Mouse (Mus musculus) kidney, adult 2 months (tissue): ENCODE measurements around the gene Atf6b. TPM values are rescaled to one million over a fixed set of nuclear protein-coding genes. Genes with fewer than 3 reads are reported as not detected.
A peak's percentile ranks its signal among the peaks of the same experiment; 100 is the strongest.

Experiments used
- DNase-seq: peaks from one replicate; pipeline ENCODE4 v3.0.0; 2021
- H3K27ac ChIP-seq: fragments of 200-500 bp; 2 replicates; pipeline ENCODE4 v1.5.1; 2012; ENCODE audit warnings: low read depth, low read length, control low read depth, inconsistent platforms; ENCODE audit not compliant: insufficient read depth
- H3K27me3 ChIP-seq: fragments of 200-500 bp; replicated peaks from 2 replicates; pipeline ENCODE4 v1.6.1; 2012; ENCODE audit warnings: mild to moderate bottlenecking, moderate library complexity, low read length, inconsistent platforms; ENCODE audit not compliant: control insufficient read depth, insufficient read depth
- H3K36me3 ChIP-seq: fragments of 200-500 bp; 2 replicates; pipeline ENCODE4 v1.6.1; 2012; ENCODE audit warnings: mild to moderate bottlenecking, moderate library complexity, low read length, inconsistent platforms; ENCODE audit not compliant: control insufficient read depth, insufficient read depth
- H3K4me1 ChIP-seq: fragments of 200-500 bp; 2 replicates; pipeline ENCODE4 v1.6.1; 2011; ENCODE audit warnings: low read length; ENCODE audit not compliant: control insufficient read depth, insufficient read depth
- H3K4me3 ChIP-seq: fragments of 200-500 bp; 2 replicates; pipeline ENCODE4 v1.5.1; 2011; ENCODE audit warnings: mild to moderate bottlenecking, low read depth, low read length, control low read depth; ENCODE audit not compliant: insufficient read depth
- CTCF ChIP-seq: fragments of 200-500 bp; conservative IDR thresholded peaks from 2 replicates; pipeline ENCODE4 v1.5.1; 2011; ENCODE audit warnings: low read depth, mild to moderate bottlenecking, control low read depth, low read length, moderate library complexity, mixed read lengths; ENCODE audit not compliant: insufficient read depth, insufficient read length
- POLR2A ChIP-seq: fragments of 200-500 bp; IDR thresholded peaks from one replicate; pipeline ENCODE4 v1.6.1; 2011; ENCODE audit warnings: low read depth, low read length, control low read depth
- WGBS: fragments of 180-500 bp; shearing (Covaris S2); methylation state at CpG from one replicate; pipeline ENCODE4 v1.1.7; 2018; 5-methylcytosine and 5-hydroxymethylcytosine counted together
- polyA plus RNA-seq: library from polyadenylated mRNA; depleted of rRNA; stranded (reverse); fragments of >200 nt; gene quantifications from 2 replicates; pipeline ENCODE4 v1.2.3, GENCODE M21; 2012

Atf6b gene
- polyA plus RNA-seq, 1 experiment: 52.5 TPM

DNA sequence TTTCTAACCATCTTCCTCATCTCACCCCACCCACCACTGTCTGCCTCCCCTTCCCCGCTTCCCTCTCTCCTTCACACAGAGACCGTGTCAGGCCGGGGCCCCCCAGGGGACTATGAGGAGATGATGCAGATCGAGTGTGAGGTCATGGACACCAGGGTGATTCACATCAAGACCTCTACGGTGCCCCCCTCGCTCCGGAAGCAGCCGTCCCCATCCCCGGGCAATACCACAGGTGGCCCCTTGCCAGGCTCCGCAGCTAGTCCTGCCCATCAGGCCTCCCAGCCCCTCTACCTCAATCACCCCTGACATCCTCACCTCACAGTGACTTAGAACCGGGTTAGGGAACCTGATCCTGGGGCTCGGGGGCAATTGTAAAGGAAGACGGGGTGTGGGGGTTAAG, 7.4 kb downstream of the Atf6b start:
- DNase-seq: no peak
- Histone ChIP-seq H3K4me1 (peaks cover 11% of the 10 kb centered on the region), H3K27me3 (no peaks in the 10 kb centered on the region), H3K36me3 (no peaks in the 10 kb centered on the region; the same call in 1 of the 2 replicates), H3K27ac (peak overlapping the region; percentile 41), H3K4me3 (no peak overlapping the region)
- TF ChIP-seq POLR2A: no peak
- TF ChIP-seq CTCF: no peak
- 83% methylated on average over 13 of the region's 13 CpGs for WGBS

GRCm38 (mm10) chr17:34655160-34655559, 8.2 kb downstream of the Atf6b start:
- WGBS: 59% methylated on average over 7 of the region's 7 CpGs
- peak overlapping the region; percentile 41; the same call in 1 of the 2 replicates for H3K27ac ChIP-seq
- H3K4me3 ChIP-seq: no peak overlapping the region
- no peaks in the 10 kb centered on the region for H3K27me3 ChIP-seq
- H3K36me3 ChIP-seq: no peaks in the 10 kb centered on the region; the same call in 1 of the 2 replicates
- TF ChIP-seq CTCF (no peak), POLR2A (no peak)
- peaks cover 17% of the 10 kb centered on the region for H3K4me1 ChIP-seq
- peak; percentile 88 for DNase-seq

DNA sequence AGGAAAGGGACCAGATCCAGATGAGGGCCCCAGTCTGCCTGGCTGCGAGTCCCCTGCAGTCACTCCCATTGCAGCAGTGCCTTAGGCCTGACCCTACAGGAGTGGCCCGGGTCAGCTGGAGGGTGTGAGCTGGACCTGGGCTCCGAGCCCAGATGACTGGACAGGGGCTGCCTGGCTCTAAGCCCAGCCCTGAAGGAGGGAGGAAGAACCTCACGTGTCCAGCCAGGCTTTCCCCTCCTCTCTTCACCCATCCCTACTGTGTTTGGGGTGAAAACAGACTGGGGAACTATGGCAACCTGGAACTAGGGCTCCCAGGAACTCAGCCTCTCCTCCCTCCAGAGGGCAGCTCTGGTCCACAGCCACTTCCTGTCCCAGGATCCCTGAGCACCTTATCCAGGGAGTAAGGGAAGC, 8.6 kb downstream of the Atf6b start:
- DNase-seq: peak; percentile 95

DNA sequence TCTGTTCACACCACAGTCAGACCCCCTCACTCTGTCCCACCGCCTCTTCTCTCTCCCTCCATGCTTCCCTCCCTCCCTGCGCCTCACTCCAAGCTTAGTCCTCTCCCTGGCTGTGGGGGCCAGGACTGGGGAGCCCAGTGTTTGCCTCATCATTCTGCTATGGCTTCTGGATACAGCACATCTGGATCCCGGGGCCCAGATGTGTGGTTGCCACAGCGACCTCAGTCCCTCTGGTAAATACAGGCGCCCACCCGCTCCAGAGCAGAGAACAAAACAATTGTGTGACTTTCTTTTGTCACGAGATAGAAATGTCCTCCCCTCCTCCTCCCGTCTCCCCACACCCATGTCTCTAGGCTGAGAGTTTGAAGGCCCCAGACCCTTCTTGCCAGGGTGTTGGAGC, 9.7 kb downstream of the Atf6b start:
- TF ChIP-seq POLR2A: no peak
- TF ChIP-seq CTCF: no peak
- peak overlapping the region; percentile 48 for H3K27ac ChIP-seq

More for the DNA sequence above, 8.6 kb downstream of the Atf6b start:
- H3K4me3 ChIP-seq: no peak overlapping the region
- H3K4me1 ChIP-seq: peaks cover 17% of the 10 kb centered on the region
- no peaks in the 10 kb centered on the region; the same call in 1 of the 2 replicates for H3K36me3 ChIP-seq
- WGBS: 9% methylated on average over 4 of the region's 4 CpGs
- H3K27ac ChIP-seq: peak overlapping the region; percentile 48
- no peak for TF ChIP-seq POLR2A
- TF ChIP-seq CTCF: peak; percentile 37
- no peaks in the 10 kb centered on the region for H3K27me3 ChIP-seq

DNA sequence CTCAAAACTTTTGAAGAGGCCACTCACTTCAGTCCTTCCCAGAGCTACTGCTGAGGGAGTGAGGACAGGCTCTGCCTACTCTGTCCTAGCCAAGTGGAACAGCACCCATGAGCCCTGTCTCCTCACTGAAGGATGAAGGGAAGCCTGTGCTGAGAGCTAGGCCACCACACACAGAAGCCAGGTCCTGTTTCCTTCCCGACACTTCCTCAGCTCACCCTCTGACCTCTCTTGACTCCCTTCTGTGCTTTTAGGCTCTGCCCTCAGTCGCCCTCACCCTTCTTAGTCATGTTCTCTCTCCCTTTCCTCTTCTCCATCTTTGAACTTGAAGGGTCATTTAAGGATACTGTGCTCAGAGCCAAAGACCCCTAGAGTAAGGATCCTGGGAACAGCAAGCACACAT, 10.3 kb downstream of the Atf6b start:
- Histone ChIP-seq H3K27ac (0 out of 2 replicates have a peak overlapping the region, but pooled peaks have one; percentile 7), H3K4me3 (no peak overlapping the region), H3K4me1 (peaks cover 19% of the 10 kb centered on the region), H3K36me3 (no peaks in the 10 kb centered on the region; the same call in 1 of the 2 replicates), H3K27me3 (no peaks in the 10 kb centered on the region)
- no peak for TF ChIP-seq CTCF
- 41% methylated on average over 2 of the region's 2 CpGs for whole genome bisulfite sequencing
- no peak for DNase-seq

More for the DNA sequence above, 9.7 kb downstream of the Atf6b start:
- 74% methylated on average over 8 of the region's 8 CpGs for WGBS
- H3K4me1 ChIP-seq: peaks cover 19% of the 10 kb centered on the region
- no peak overlapping the region for H3K4me3 ChIP-seq
- no peaks in the 10 kb centered on the region; the same call in 1 of the 2 replicates for H3K36me3 ChIP-seq
- no peak for DNase-seq
- H3K27me3 ChIP-seq: no peaks in the 10 kb centered on the region

GRCm38 (mm10) chr17:34658145-34658544, 11.2 kb downstream of the Atf6b start:
- peaks cover 19% of the 10 kb centered on the region for H3K4me1 ChIP-seq
- H3K4me3 ChIP-seq: no peak overlapping the region
- TF ChIP-seq POLR2A (no peak), CTCF (no peak)
- no peaks in the 10 kb centered on the region; the same call in 1 of the 2 replicates for H3K36me3 ChIP-seq
- no peaks in the 10 kb centered on the region for H3K27me3 ChIP-seq
- WGBS: 75% methylated on average over 2 of the region's 2 CpGs
- no peak for DNase-seq
- no peak overlapping the region for H3K27ac ChIP-seq

- 74% methylated on average over 3 of the region's 3 CpGs for WGBS
- TF ChIP-seq CTCF: no peak
- no peak for TF ChIP-seq POLR2A
These were observed 11.6 kb downstream of the Atf6b start for GRCm38 (mm10) chr17:34658591-34658990.

GRCm38 (mm10) chr17:34659181-34659896, 12.4 kb downstream of the Atf6b start:
- TF ChIP-seq CTCF: no peak
- no peak for TF ChIP-seq POLR2A
- no peak overlapping the region for H3K4me3 ChIP-seq
- H3K36me3 ChIP-seq: no peaks in the 10 kb centered on the region
- H3K27me3 ChIP-seq: no peaks in the 10 kb centered on the region
- DNase-seq: peak; percentile 57
- 42% methylated on average over 12 of the region's 12 CpGs for WGBS
- H3K4me1 ChIP-seq: peaks cover 19% of the 10 kb centered on the region
- H3K27ac ChIP-seq: no peak overlapping the region

More at GRCm38 (mm10) chr17:34658591-34658990, 11.6 kb downstream of the Atf6b start:
- Histone ChIP-seq H3K27ac (no peak overlapping the region), H3K27me3 (no peaks in the 10 kb centered on the region), H3K4me3 (no peak overlapping the region), H3K4me1 (peaks cover 19% of the 10 kb centered on the region), H3K36me3 (no peaks in the 10 kb centered on the region; the same call in 1 of the 2 replicates)
- DNase-seq: no peak
